Mouse (Mus musculus): Measurements from ENCODE around the gene Stag1. TPM values are rescaled to one million over a fixed set of nuclear protein-coding genes. Genes with fewer than 3 reads are reported as not detected.

The Stag1 gene
- polyA plus RNA-seq, 1 experiment from 2014 or later = 41.6 TPM

DNA sequence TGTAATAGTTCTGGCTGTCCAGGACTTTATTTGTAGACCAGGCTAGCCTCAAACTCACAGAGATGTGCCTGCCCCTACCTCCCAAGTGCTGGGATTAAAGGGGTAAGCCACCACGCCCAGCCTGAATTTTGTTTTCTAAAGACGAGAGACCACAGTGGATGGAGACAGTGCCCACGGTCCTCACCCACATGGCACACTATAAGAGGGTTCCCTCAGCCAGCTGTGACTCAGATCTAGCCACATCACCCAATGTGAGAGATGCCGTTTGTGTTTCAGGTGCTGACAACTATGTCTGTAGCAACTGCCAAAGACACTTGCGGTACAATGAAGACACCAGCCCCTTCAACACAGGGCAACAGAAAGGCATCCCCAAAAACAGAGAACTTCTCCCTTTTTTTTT, 389.4 kb downstream of the Stag1 start:
- H3K4me3 ChIP-seq (ENCODE audit: inconsistent target) = no peak overlapping the region
- no peaks in the 10 kb centered on the region; the same call in 1 of the 2 replicates for H3K36me3 ChIP-seq (ENCODE audit: inconsistent target)
- H3K79me2 ChIP-seq (ENCODE audit: inconsistent target) = no peaks in the 10 kb centered on the region
- no peak overlapping the region for H3K27ac ChIP-seq
- 95% methylated on average over 4 of the region's 5 CpGs for WGBS (ENCODE audit: missing documents)

DNA sequence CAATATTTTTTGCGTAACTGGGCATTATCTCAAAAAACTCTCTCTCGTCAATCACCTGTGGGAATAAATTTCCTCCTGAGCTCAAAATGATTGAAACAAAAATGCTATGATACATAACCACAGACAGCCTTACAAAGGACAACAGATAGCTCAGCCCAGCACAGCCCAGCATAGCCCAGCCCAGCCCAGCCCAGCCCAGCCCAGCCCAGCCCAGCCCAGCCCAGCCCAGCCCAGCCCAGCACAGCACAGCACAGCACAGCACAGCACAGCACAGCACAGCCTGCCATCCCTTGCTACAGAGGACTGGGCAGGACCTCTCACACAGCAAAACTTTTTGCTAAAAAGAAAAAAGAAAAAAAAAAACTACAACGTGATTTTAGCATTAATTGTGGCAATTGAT, 390.3 kb downstream of the Stag1 start:
- H3K36me3 ChIP-seq (ENCODE audit: inconsistent target) = no peaks in the 10 kb centered on the region; the same call in 1 of the 2 replicates
- WGBS (ENCODE audit: missing documents) = 100% methylated on average over 2 of the region's 3 CpGs
- H3K27ac ChIP-seq = no peak overlapping the region
- H3K4me3 ChIP-seq (ENCODE audit: inconsistent target) = no peak overlapping the region
- H3K79me2 ChIP-seq (ENCODE audit: inconsistent target) = no peaks in the 10 kb centered on the region

DNA sequence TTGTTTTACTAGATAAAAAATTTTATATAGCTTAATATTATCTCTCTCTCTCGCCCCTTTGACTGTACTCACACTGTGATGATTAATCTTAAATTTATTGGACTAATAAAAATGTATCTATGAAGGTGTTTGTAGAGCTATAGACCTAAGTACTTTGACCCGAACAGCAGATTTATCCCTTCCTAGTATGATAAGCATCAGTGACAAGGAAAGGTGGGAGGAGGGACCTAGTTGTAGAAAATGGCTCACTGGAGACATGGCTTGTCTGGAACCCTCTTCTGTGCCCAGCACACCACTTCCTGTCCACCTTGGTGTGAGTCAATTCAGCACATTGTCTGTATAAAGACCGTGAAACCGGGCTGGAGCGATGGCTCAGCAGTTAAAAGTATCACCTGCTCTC, 393.0 kb downstream of the Stag1 start:
- 96% methylated on average over 5 of the region's 5 CpGs for WGBS (ENCODE audit: missing documents)
- Histone ChIP-seq H3K27ac (no peak overlapping the region), H3K4me3 (ENCODE audit: inconsistent target) (no peak overlapping the region), H3K79me2 (ENCODE audit: inconsistent target) (no peaks in the 10 kb centered on the region), H3K36me3 (ENCODE audit: inconsistent target) (peaks cover 15% of the 10 kb centered on the region; the same call in 1 of the 2 replicates)

DNA sequence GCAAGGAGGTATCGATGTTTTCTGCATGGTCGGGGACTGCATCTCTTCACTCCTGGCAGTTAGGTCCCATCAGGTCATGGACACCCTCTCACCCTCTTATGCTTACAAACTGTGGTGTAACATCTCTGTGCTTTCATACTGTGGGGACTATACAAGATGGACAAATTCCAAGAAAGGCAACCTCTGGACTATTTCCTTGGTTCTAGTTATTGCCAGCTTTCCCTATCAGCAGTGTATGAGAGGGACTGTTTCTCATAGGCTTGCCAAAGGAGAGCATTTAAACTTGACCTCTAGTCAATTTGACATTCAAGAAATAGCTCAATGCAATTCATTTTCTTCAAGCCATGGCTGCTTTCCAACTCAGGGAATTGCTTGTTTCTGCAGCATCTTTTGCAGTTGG, 393.7 kb downstream of the Stag1 start:
- no peak overlapping the region for H3K27ac ChIP-seq
- 83% methylated on average over 2 of the region's 2 CpGs for WGBS (ENCODE audit: missing documents)
- no peak overlapping the region for H3K4me3 ChIP-seq (ENCODE audit: inconsistent target)
- peaks cover 15% of the 10 kb centered on the region; the same call in 1 of the 2 replicates for H3K36me3 ChIP-seq (ENCODE audit: inconsistent target)
- H3K79me2 ChIP-seq (ENCODE audit: inconsistent target) = no peaks in the 10 kb centered on the region

DNA sequence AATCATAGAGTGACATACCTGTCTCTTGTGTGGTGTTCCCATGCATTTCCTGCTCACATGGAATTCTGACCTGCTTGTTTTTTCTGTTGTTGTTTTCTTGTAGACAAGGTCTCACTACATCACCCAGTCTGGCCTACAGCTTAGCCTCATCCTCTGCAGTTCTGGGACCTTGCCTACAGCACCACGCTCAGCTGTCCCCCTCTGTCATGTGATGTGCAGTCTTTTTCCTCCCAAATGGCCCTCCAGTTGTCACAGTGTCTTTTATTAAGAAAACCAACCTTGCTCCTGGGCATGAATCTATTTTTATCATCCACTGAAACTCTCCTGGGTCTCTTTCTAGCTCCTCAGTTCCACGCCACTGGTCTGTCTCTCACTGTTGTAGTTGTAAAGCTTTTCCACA, 394.6 kb downstream of the Stag1 start:
- Histone ChIP-seq H3K79me2 (ENCODE audit: inconsistent target) (no peaks in the 10 kb centered on the region), H3K36me3 (ENCODE audit: inconsistent target) (0 out of 2 replicates have a peak, but pooled peaks cover 15% of the 10 kb centered on the region), H3K4me3 (ENCODE audit: inconsistent target) (no peak overlapping the region), H3K27ac (no peak overlapping the region)
- 93% methylated on average over 2 of the region's 2 CpGs for WGBS (ENCODE audit: missing documents)

DNA sequence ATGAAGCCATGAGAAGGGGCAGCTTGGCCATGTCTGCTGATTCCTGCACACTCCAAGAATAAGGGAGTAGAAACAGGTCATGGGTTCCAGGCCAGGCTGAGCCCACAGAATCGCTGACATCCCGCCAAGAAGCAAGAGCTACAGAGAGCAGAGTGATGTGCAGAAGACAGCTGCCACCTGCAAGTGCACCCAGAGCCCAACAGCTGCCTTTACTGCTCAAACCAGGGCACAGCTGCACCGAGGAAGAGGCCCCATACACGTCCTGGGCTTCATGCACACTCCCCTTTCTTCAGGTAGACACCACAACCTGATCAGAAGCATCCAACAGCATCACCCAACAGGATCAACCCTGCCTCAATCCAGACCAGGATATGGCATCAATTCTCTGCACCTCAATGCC, 396.3 kb downstream of the Stag1 start:
- Histone ChIP-seq H3K4me3 (ENCODE audit: inconsistent target) (no peak overlapping the region), H3K36me3 (ENCODE audit: inconsistent target) (0 out of 2 replicates have a peak, but pooled peaks cover 15% of the 10 kb centered on the region), H3K79me2 (ENCODE audit: inconsistent target) (no peaks in the 10 kb centered on the region), H3K27ac (no peak overlapping the region)
- WGBS (ENCODE audit: missing documents) = 90% methylated on average over 2 of the region's 4 CpGs

DNA sequence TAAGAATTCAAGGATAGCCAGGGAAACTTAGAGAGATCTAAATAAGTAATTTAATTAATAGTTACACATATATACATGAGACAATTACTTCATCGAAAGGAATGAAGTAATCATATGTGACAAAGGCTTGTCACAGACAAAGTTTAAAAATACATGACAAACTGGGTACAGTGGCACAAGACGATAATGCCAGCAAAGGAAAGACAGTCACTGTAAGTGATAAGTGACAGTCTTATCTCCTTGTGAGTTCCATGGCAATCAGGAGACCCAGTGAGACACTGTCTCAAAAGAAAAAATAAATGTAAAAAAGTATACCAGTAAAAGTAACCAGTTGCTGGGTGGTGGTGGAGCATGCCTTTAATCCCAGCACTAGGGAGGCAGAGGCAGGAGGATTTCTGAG, 399.5 kb downstream of the Stag1 start:
- H3K79me2 ChIP-seq (ENCODE audit: inconsistent target) = no peaks in the 10 kb centered on the region
- H3K27ac ChIP-seq = no peak overlapping the region
- 0 out of 2 replicates have a peak, but pooled peaks cover 15% of the 10 kb centered on the region for H3K36me3 ChIP-seq (ENCODE audit: inconsistent target)
- H3K4me3 ChIP-seq (ENCODE audit: inconsistent target) = no peak overlapping the region
- 100% methylated on average over 2 of the region's 2 CpGs for WGBS (ENCODE audit: missing documents)

DNA sequence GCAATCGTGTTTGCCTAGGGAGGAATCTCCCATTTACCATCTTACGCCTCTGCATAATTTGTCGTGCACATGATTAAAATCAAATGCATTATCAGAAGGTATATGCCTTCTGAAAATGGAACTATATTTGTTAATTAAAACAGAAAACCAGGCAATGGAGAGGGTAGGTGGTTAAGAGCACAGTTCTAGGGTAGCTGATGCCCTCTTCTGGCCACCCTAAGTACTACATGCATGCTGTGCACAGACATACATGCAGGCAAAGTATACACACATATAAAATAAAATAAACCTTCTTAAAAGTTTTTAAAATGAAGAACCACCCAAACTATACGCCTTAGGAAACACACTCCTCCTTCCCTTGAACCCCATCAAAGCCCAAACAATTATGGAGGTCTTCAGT, 404.5 kb downstream of the Stag1 start:
- H3K36me3 ChIP-seq (ENCODE audit: inconsistent target) = no peaks in the 10 kb centered on the region
- no peak overlapping the region for H3K4me3 ChIP-seq (ENCODE audit: inconsistent target)
- H3K79me2 ChIP-seq (ENCODE audit: inconsistent target) = no peaks in the 10 kb centered on the region
- 94% methylated on average over 3 of the region's 4 CpGs for WGBS (ENCODE audit: missing documents)
- H3K27ac ChIP-seq = no peak overlapping the region

DNA sequence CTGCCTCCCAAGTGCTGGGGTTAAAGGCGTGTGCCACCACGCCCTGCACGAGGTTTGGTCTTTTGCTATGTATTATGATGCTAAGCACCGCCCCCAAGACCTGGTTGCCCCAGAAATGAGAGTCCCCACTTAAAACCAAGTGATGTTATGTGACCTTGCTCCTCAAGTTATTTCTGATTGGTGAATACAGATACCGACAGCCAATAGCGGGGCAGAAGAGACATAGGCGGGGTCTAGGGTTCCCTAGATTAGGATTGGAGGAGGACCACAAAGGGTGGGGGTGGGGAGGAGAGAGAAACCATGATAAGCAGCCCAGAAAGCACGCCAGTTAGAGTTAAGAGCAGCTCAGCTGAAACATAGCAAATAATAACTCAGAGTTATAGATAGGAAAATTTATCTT, 405.2 kb downstream of the Stag1 start:
- H3K36me3 ChIP-seq (ENCODE audit: inconsistent target) = no peaks in the 10 kb centered on the region
- H3K4me3 ChIP-seq (ENCODE audit: inconsistent target) = no peak overlapping the region
- WGBS (ENCODE audit: missing documents) = 94% methylated on average over 7 of the region's 8 CpGs
- H3K79me2 ChIP-seq (ENCODE audit: inconsistent target) = no peaks in the 10 kb centered on the region
- no peak overlapping the region for H3K27ac ChIP-seq

DNA sequence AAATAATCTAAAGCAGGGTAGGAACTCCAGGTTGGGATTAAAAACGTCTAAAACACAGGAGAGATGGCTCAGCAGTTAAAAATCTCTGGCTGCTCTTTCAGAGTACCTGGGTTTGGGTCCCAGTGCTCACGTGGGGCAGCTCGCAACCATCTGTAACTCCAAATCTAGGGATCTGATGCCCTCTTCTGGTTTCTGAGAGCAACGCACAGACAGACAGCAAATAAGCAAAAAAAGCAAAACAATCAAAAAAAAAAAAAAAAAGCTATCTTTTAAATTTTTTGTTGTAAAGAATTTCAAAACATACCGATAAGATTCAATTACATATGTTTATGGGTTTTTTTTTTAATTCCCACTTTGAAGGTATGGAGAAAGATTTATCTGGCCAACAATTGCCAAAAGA, 405.7 kb downstream of the Stag1 start:
- no peak overlapping the region for H3K27ac ChIP-seq
- H3K36me3 ChIP-seq (ENCODE audit: inconsistent target) = no peaks in the 10 kb centered on the region
- H3K79me2 ChIP-seq (ENCODE audit: inconsistent target) = no peaks in the 10 kb centered on the region
- 97% methylated on average over 5 of the region's 5 CpGs for WGBS (ENCODE audit: missing documents)
- H3K4me3 ChIP-seq (ENCODE audit: inconsistent target) = no peak overlapping the region

DNA sequence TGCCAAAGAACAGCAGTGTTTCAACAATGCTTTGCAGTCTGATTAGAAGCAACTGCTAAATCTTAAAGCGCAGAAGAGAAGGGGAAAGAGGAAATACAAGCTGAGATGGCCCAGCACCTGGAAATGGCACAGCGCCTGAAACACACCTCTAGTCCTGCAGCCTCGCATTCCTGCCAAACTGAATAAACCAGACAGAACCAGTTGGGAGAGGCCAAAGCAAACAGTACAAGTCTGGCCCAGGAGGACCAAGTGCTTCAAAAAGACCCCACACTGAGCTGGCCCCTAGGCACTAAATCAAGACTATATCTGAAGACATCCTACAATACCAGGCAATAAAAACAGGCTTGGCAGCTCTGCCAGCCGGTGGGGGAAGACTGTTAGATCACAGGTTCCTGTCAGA, 408.3 kb downstream of the Stag1 start:
- Histone ChIP-seq H3K27ac (no peak overlapping the region), H3K36me3 (ENCODE audit: inconsistent target) (no peaks in the 10 kb centered on the region), H3K79me2 (ENCODE audit: inconsistent target) (no peaks in the 10 kb centered on the region), H3K4me3 (ENCODE audit: inconsistent target) (no peak overlapping the region)
- 88% methylated on average over 4 of the region's 4 CpGs for WGBS (ENCODE audit: missing documents)

Other genes with a start within 250 kb of the Stag1 start
- gene Il20rb, start 111.0 kb upstream of the Stag1 start, polyA plus RNA-seq (2018) = 1.2 to 1.4 TPM (median 1.3 TPM) in 3 replicates
- 31.2 to 47.4 TPM (median 39.3 TPM) in 3 replicates for gene Nck1, start 51.7 kb upstream of the Stag1 start, polyA plus RNA-seq (2018)
- gene Slc35g2, start 26.7 kb upstream of the Stag1 start, polyA plus RNA-seq (2018) = 0.37 TPM in 2 of 3 replicates, not detected in the other

All from macrophage (primary cell).